Mouse (Mus musculus): ENCODE measurements around the gene Tlr11. TPM values are rescaled to one million over a fixed set of nuclear protein-coding genes. Genes with fewer than 3 reads are reported as not detected.

Gene Tlr11
- polyA plus RNA-seq (2014; fragmentation: Illumina TruSeq; extraction: RNeasy Lipid Tissue Mini Kit (QIAGEN cat#74804); ENCODE audit: low read depth, low replicate concordance): 0.24 TPM

DNA sequence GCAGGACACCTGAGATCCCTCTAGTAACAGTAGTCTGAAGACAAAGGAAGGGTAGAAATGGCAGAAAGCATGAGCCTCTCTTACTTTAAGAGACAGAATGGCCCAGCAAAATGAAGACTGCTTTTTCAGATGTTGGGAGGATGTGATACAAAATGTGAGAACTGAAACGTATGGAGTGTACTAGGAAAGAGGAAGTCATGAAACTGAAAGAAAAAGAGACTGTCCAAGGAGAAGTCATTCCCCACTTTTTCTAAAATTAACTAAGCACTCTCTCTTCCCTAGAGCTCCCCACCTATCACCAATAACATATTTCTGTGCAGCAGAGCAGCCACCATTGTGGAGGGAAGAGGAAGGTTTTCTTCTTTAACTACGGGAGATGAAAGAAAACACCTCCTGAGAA, at the start of gene Tlr11:
TSS of gene Tlr11 (plus strand) at position 322 of the 400 bp plus-strand sequence.

DNA sequence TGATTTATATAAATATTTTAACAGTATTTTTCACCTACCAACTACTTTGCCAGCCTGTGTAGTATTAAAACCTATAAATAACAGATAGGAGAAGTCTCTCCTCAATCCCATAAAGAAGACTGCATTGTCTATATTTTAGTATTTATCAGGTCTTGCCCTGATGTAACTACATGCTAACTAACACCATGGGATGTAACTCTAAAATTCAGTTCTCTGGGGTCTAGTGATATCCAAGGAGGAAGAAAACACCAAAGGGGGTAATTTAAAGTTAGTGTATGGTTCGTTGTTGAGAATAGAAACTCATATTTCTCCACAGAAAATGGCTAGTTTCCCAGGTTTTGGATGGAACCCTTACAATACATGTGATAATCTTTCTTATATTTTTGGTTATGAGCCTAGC, 31.1 kb upstream of the Tlr11 start, which contains the start of gene Olfr734:
TSS of gene Olfr734 (minus strand) at position 101 of the 400 bp plus-strand sequence.

DNA sequence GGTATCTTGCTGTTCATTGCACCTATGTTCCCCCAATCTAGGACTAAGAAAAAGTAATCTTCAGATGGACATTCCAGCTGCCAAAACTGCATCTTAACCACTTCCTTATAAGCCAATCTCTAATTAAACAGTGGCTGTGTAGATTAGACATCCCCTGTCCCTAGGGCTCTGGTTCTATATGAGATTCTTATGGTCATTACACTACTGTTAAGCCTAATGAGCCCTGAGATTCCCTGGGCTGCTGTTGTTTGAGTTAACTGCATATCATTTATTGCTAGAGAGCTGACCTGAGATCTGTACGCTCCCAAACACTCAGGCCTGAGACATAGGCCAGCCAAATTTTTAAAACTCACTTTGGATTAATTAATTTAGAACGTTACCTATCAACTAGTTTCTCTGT, 8.9 kb upstream of the Tlr11 start, which contains the start of gene Olfr735:
TSS of gene Olfr735 (minus strand) at position 77 of the 400 bp plus-strand sequence.

DNA sequence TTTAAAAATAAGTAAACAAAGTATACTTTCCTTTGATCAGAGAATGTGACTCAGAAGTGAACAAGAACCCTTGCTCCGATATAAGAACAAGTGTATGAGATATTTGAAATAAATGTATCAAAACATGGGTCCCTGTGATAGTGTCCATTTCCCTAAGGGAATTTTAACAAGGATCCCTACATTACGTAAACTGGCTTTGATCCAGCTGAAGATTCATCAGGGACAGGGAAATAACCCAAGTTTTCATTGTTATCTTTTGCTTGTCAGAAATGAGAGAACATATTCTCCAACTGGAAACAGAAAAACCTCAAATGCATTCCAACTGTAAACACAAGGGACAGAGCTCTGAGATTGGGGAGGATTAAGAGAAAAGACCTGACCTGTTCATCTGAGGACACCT, 23.1 kb downstream of the Tlr11 start, which contains the start of gene Olfr736:
TSS of gene Olfr736 (plus strand) at position 301 of the 400 bp plus-strand sequence.

DNA sequence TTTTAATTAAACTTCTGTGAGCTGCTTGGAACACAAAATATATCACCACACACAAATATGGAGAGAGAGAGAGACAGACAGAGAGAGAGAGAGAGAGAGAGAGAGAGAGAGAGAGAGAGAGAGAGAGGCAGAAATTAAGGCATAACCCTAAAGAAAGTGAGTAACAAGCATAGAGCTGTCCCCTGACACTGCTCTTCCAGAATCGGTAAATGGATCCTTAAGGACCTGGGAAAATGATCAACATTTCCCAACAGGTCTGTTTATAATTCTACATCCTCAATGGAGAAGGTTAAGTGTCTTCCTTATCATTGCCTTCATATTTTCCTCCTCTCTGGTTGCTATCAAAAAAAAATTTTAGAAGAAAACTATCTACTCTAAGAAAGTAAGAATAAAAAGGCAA, 49.6 kb downstream of the Tlr11 start, which contains the start of gene Olfr738:
TSS of gene Olfr738 (plus strand) at position 301 of the 400 bp plus-strand sequence.

Other genes with a start within 250 kb of the Tlr11 start
- gene Olfr727, start 234.7 kb upstream of the Tlr11 start, polyA plus RNA-seq (2014; fragmentation: Illumina TruSeq; extraction: RNeasy Lipid Tissue Mini Kit (QIAGEN cat#74804); ENCODE audit: low read depth, low replicate concordance): not detected
- gene Olfr728, start 215.2 kb upstream of the Tlr11 start, polyA plus RNA-seq (2014; fragmentation: Illumina TruSeq; extraction: RNeasy Lipid Tissue Mini Kit (QIAGEN cat#74804); ENCODE audit: low read depth, low replicate concordance): not detected
- gene Olfr729, start 205.0 kb upstream of the Tlr11 start, polyA plus RNA-seq (2014; fragmentation: Illumina TruSeq; extraction: RNeasy Lipid Tissue Mini Kit (QIAGEN cat#74804); ENCODE audit: low read depth, low replicate concordance): not detected
- not detected for gene Olfr730, start 169.7 kb upstream of the Tlr11 start, polyA plus RNA-seq (2014; fragmentation: Illumina TruSeq; extraction: RNeasy Lipid Tissue Mini Kit (QIAGEN cat#74804); ENCODE audit: low read depth, low replicate concordance)
- not detected for gene Olfr731, start 116.0 kb upstream of the Tlr11 start, polyA plus RNA-seq (2014; fragmentation: Illumina TruSeq; extraction: RNeasy Lipid Tissue Mini Kit (QIAGEN cat#74804); ENCODE audit: low read depth, low replicate concordance)
- not detected for gene Olfr732, start 73.7 kb upstream of the Tlr11 start, polyA plus RNA-seq (2014; fragmentation: Illumina TruSeq; extraction: RNeasy Lipid Tissue Mini Kit (QIAGEN cat#74804); ENCODE audit: low read depth, low replicate concordance)
- gene Olfr733, start 56.4 kb upstream of the Tlr11 start, polyA plus RNA-seq (2014; fragmentation: Illumina TruSeq; extraction: RNeasy Lipid Tissue Mini Kit (QIAGEN cat#74804); ENCODE audit: low read depth, low replicate concordance): not detected
- not detected for gene Olfr734, start 31.2 kb upstream of the Tlr11 start, polyA plus RNA-seq (2014; fragmentation: Illumina TruSeq; extraction: RNeasy Lipid Tissue Mini Kit (QIAGEN cat#74804); ENCODE audit: low read depth, low replicate concordance)
- not detected for gene Olfr735, start 9.0 kb upstream of the Tlr11 start, polyA plus RNA-seq (2014; fragmentation: Illumina TruSeq; extraction: RNeasy Lipid Tissue Mini Kit (QIAGEN cat#74804); ENCODE audit: low read depth, low replicate concordance)
- not detected for gene Olfr736, start 23.2 kb downstream of the Tlr11 start, polyA plus RNA-seq (2014; fragmentation: Illumina TruSeq; extraction: RNeasy Lipid Tissue Mini Kit (QIAGEN cat#74804); ENCODE audit: low read depth, low replicate concordance)
- gene Olfr738, start 49.7 kb downstream of the Tlr11 start, polyA plus RNA-seq (2014; fragmentation: Illumina TruSeq; extraction: RNeasy Lipid Tissue Mini Kit (QIAGEN cat#74804); ENCODE audit: low read depth, low replicate concordance): not detected
- not detected for gene Olfr739, start 60.7 kb downstream of the Tlr11 start, polyA plus RNA-seq (2014; fragmentation: Illumina TruSeq; extraction: RNeasy Lipid Tissue Mini Kit (QIAGEN cat#74804); ENCODE audit: low read depth, low replicate concordance)
- gene Olfr740, start 87.6 kb downstream of the Tlr11 start, polyA plus RNA-seq (2014; fragmentation: Illumina TruSeq; extraction: RNeasy Lipid Tissue Mini Kit (QIAGEN cat#74804); ENCODE audit: low read depth, low replicate concordance): not detected
- not detected for gene Olfr741, start 114.8 kb downstream of the Tlr11 start, polyA plus RNA-seq (2014; fragmentation: Illumina TruSeq; extraction: RNeasy Lipid Tissue Mini Kit (QIAGEN cat#74804); ENCODE audit: low read depth, low replicate concordance)
- gene Olfr742, start 145.7 kb downstream of the Tlr11 start, polyA plus RNA-seq (2014; fragmentation: Illumina TruSeq; extraction: RNeasy Lipid Tissue Mini Kit (QIAGEN cat#74804); ENCODE audit: low read depth, low replicate concordance): not detected
- gene Olfr743, start 163.9 kb downstream of the Tlr11 start, polyA plus RNA-seq (2014; fragmentation: Illumina TruSeq; extraction: RNeasy Lipid Tissue Mini Kit (QIAGEN cat#74804); ENCODE audit: low read depth, low replicate concordance): not detected

Measured in kidney, adult 10 weeks (tissue).